Mouse (Mus musculus) intestine, embryonic 14.5 days (tissue): Measurements from ENCODE around the gene Arhgef7. TPM values are rescaled to one million over a fixed set of nuclear protein-coding genes. Genes with fewer than 3 reads are reported as not detected.

Experiments
- ATAC-seq: fragments of 200-750 bp; cut with Nextera tagmentation; replicated peaks from 2 replicates; pipeline ENCODE4 v1.8.0; 2017; ENCODE audit warnings: low read depth, moderate number of reproducible peaks, moderate TSS enrichment, moderate library complexity; ENCODE audit not compliant: low FRiP score, low TSS enrichment
- DNase-seq: peaks from one replicate; pipeline ENCODE4 v3.0.0-alpha.2; 2018; ENCODE audit warnings: low spot score
- H3K27ac ChIP-seq: fragments of 300-500 bp; sonication (generic); 2 replicates; pipeline ENCODE4 v1.5.1; 2014; ENCODE audit warnings: low read depth, mild to moderate bottlenecking, control low read depth
- H3K27me3 ChIP-seq: fragments of 300-500 bp; sonication (generic); replicated peaks from 2 replicates; pipeline ENCODE4 v1.6.1; 2014; ENCODE audit warnings: low read length, control low read depth; ENCODE audit not compliant: control insufficient read depth, insufficient read depth
- H3K36me3 ChIP-seq: fragments of 300-500 bp; sonication (generic); 2 replicates; pipeline ENCODE4 v1.6.1; 2014; ENCODE audit warnings: low read length, control low read depth; ENCODE audit not compliant: control insufficient read depth, insufficient read depth
- H3K4me1 ChIP-seq: fragments of 300-500 bp; sonication (generic); replicated peaks from 2 replicates; pipeline ENCODE4 v1.6.1; 2014; ENCODE audit warnings: low read length, control low read depth, mixed read lengths; ENCODE audit not compliant: control insufficient read depth, insufficient read depth
- H3K4me2 ChIP-seq: fragments of 300-500 bp; sonication (generic); 2 replicates; pipeline ENCODE4 v1.6.1; 2014; ENCODE audit warnings: low read length
- H3K4me3 ChIP-seq: fragments of 300-500 bp; sonication (generic); 2 replicates; pipeline ENCODE4 v1.5.1; 2014; ENCODE audit warnings: low read depth, low read length, control low read depth, mixed read lengths
- H3K9ac ChIP-seq: fragments of 300-500 bp; sonication (generic); 2 replicates; pipeline ENCODE4 v1.6.1; 2014; ENCODE audit warnings: mild to moderate bottlenecking, low read length
- H3K9me3 ChIP-seq: fragments of 300-500 bp; sonication (generic); 2 replicates; pipeline ENCODE4 v1.6.1; 2016; ENCODE audit warnings: low read length, control low read depth; ENCODE audit not compliant: control insufficient read depth
- WGBS: fragments of 180-500 bp; shearing (Covaris S2); extraction: QIAGEN DNeasy Blood & Tissue Kit; methylation state at CpG from one replicate; pipeline ENCODE4 v1.1.7; 2014; 5-methylcytosine and 5-hydroxymethylcytosine counted together
- polyA plus RNA-seq: library from polyadenylated mRNA; unstranded; fragments of >200 nt; fragmentation: Nextera tagmentation; extraction: Ambion mirVana; gene quantifications from 2 replicates; pipeline ENCODE4 v1.2.1, GENCODE M21; 2014

Arhgef7 gene
- polyA plus RNA-seq, 1 experiment from 2014 or later: 33.9 TPM

DNA sequence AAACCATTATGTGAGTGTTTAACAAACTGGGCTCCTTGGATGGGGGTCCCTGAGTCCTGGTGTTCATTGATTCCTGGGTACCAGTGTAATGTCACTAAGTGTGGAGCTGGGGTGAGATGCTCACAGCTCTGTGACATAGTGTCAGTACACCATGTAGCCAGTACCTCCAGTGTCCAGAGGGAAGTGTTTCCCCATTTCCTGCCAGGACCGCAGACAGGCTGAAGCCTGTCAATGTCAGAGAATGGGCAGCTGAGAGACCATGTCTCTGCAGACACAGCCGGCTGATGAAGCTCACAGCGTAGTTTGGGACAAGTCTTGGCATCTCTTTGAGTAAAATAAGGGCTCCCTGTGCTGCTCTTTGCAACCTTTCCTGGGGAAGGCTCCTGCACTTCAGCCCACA, 24.8 kb downstream of the Arhgef7 start:
- DNase-seq (no peak), ATAC-seq (no peak)
- no peak overlapping the region for H3K9ac ChIP-seq
- H3K4me3 ChIP-seq: no peak overlapping the region
- WGBS: 76% methylated on average over 3 of the region's 3 CpGs
- H3K4me2 ChIP-seq: no peak overlapping the region
- H3K27ac ChIP-seq: no peak overlapping the region
- H3K9me3 ChIP-seq: no peaks in the 10 kb centered on the region
- no peaks in the 10 kb centered on the region for H3K27me3 ChIP-seq
- H3K4me1 ChIP-seq: peaks cover 4% of the 10 kb centered on the region; the same call in 1 of the 2 replicates
- no peaks in the 10 kb centered on the region for H3K36me3 ChIP-seq

DNA sequence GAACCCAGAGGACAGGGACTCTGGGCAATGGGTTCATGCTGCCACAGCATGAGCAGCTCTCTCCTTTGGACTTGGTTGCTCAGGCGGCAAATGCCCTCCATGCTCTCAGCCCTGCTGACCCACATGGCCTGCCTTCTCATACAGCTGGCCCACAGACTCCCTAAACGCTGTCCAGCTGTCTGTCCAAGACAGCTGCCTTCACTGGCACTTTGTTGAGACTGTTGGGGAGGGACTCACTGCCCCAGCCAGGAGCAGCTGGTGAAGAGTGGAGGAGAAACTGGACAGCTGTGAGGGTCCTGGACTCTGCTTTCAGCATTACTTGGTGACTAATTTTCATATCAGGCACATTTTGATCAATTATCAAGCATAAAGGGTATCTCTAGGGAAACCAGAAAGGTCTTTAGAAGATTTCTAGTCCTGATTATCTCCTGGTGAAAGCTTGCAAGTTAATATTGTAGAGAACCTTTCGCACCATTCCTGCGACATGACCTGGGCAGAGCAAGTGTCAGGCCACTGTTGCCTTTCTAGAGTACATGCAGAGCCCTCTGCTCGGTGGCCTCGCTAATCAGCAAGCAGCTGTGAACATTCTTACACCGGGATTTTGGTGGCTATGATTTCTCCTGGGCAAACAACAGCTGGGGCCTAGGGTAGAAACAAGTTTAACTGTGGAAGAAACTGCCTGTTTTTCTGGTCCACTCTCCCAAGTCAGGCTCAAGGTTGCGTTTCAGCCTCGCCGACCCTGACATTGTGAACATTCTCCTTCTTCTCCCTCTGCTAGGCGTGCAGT, 25.8 kb downstream of the Arhgef7 start:
- no peak overlapping the region for H3K27ac ChIP-seq
- DNase-seq (no peak), ATAC-seq (no peak)
- peaks cover 7% of the 10 kb centered on the region; the same call in 1 of the 2 replicates for H3K4me1 ChIP-seq
- no peak overlapping the region for H3K4me3 ChIP-seq
- no peaks in the 10 kb centered on the region for H3K27me3 ChIP-seq
- 76% methylated on average over 11 of the region's 11 CpGs for WGBS
- no peak overlapping the region for H3K4me2 ChIP-seq
- no peaks in the 10 kb centered on the region for H3K9me3 ChIP-seq
- H3K9ac ChIP-seq: no peak overlapping the region
- H3K36me3 ChIP-seq: no peaks in the 10 kb centered on the region

DNA sequence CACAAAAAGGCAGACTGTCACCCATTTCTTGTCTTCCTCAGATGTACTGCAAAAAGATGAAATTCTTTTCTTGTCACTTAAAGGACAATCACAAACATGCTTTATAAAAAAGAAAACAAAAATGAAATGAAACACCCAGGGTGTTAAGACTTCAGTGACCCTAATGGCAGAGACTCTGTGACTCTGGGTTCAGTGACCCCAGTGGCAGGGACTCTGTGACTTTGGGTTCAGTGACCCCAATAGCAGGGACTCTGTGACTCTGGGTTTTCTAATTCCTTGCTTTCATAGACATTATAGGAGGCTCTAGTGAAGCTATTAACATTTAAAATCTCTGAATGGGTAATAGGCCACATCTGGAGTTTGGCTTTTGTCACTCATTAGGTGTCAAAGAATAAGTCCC, 27.2 kb downstream of the Arhgef7 start:
- peaks cover 15% of the 10 kb centered on the region for H3K4me1 ChIP-seq
- H3K27me3 ChIP-seq: no peaks in the 10 kb centered on the region
- no peaks in the 10 kb centered on the region for H3K36me3 ChIP-seq
- no peak overlapping the region for H3K4me2 ChIP-seq
- no peak overlapping the region for H3K9ac ChIP-seq
- ATAC-seq (no peak), DNase-seq (no peak)
- no peaks in the 10 kb centered on the region for H3K9me3 ChIP-seq
- H3K27ac ChIP-seq: no peak overlapping the region
- H3K4me3 ChIP-seq: no peak overlapping the region

DNA sequence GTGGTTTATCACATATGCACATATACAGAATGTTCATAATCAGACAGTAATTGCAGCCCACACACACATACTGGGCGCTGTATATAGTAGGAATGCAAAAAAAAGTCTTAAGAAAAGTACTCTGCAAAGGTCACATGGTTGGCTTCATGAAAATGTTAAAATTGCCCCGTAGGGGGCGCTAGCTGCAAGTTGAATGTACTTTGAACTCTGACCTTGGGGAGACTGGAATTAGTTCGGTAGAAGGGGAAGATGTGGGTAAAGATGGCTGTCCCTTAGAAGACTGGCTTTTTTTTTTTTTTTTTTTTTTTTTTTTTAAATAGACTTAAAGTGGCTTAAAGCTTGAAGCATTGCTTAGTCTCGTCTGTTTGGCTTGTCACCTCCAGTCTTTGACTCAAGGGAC, 28.4 kb downstream of the Arhgef7 start:
- no peaks in the 10 kb centered on the region for H3K9me3 ChIP-seq
- 20% methylated on average over 5 of the region's 5 CpGs for WGBS

DNA sequence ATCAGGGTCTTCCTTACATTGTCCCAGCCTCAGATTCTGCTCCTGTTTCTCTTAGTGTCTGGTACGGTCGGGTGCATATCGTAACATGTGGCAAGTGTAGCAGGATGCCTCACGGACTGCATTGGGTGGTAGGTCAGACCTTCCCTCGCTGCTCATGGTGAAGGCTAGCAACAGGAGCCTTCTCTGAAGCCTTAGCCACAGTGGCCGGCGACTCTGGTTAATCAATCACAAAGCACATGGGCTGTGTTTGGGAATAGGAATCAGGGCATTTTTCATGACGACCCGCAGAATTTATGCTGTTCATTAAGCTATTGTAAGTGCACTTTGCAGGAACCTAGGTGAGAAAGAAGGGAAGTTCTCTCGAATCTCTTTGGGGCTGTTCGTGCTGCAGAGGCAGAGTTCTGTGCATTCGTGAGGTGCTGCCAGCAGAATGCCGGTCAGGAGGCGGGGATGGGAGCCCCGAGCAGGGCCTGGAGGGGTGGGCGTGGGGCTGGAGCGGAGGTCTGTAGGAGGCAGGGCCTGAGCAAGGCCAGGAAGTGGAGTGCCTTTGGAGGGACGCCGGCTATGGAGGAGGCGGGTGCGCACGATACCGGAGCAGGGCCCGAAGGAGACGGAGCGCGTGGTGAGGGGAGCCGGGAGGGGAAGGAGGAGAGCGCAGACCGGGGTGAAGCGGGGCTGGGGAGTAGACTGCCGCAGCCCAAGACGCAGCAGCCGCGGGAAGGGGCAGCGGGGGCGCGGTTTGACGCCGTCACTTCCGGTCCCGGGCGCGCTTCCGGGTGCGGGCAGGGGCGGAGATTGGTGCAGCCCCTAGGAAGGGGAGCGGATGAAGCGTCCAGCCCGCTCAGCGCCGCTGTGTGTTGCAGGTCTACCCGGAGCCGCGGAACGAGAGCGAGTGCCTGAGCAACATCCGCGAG, 30.3 kb downstream of the Arhgef7 start:
- H3K4me1 ChIP-seq: peaks cover 15% of the 10 kb centered on the region
- H3K9ac ChIP-seq: peak overlapping the region; percentile 91
- peak; percentile 99 for DNase-seq
- H3K27ac ChIP-seq: peak overlapping the region; percentile 91
- peak; percentile 97 for ATAC-seq
- no peaks in the 10 kb centered on the region for H3K27me3 ChIP-seq
- WGBS: 1% methylated on average over 56 of the region's 59 CpGs
- no peaks in the 10 kb centered on the region for H3K36me3 ChIP-seq
- no peaks in the 10 kb centered on the region for H3K9me3 ChIP-seq
- H3K4me3 ChIP-seq: peak overlapping the region; percentile 87
- H3K4me2 ChIP-seq: peak overlapping the region; percentile 91

More for the DNA sequence above, 28.4 kb downstream of the Arhgef7 start:
- Histone ChIP-seq H3K4me2 (no peak overlapping the region), H3K4me1 (peaks cover 15% of the 10 kb centered on the region), H3K9ac (no peak overlapping the region), H3K27me3 (no peaks in the 10 kb centered on the region), H3K27ac (no peak overlapping the region), H3K36me3 (no peaks in the 10 kb centered on the region), H3K4me3 (no peak overlapping the region)
- DNase-seq: peak; percentile 71
- ATAC-seq: no peak

DNA sequence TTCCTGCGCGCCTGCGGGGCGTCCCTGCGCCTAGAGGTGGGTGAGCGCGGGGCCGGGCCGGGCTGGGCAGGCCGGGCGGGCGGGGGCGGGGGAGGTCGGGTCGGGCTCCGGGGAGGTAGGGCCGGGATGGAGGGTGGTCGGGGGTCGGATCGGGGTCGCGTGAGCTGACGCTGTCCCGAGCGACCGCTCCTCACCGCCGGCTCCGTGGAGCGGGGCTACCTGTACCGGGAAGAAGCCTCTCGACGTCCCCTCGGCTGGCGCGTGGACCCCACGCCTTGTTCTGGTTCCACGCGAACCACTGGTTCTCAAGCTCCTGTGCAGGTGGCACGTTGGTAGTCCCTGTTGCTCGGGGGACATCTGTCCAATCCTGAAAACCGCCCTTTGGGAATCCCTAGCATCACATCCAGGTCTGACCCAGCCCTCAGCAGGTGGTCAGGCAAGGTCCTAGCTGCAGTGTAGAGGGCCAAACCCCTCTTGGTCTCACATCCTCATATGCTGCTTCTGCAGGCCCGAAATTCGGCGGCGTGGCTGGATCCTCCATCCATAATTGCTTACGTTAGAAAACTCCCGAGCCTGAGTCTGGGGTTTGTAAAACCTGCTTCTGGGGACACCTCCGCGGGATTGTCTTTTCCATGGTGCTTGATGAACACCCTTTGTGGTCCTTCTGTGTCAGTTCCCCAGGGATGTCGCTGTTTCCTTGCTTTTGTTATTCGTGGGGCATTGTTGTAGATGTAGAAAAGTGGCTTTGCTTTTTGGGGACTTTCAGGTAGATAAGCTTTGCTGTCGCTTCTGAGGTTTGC, 31.2 kb downstream of the Arhgef7 start:
- 3% methylated on average over 44 of the region's 53 CpGs for WGBS
- Histone ChIP-seq H3K36me3 (no peaks in the 10 kb centered on the region), H3K27ac (peak overlapping the region; percentile 91), H3K4me3 (peak overlapping the region; percentile 87), H3K4me1 (peaks cover 15% of the 10 kb centered on the region), H3K4me2 (peak overlapping the region; percentile 91), H3K27me3 (no peaks in the 10 kb centered on the region), H3K9me3 (no peaks in the 10 kb centered on the region), H3K9ac (peak overlapping the region; percentile 91)
- ATAC-seq (no peak; the same call in none of the 2 replicates), DNase-seq (peak; percentile 71)

DNA sequence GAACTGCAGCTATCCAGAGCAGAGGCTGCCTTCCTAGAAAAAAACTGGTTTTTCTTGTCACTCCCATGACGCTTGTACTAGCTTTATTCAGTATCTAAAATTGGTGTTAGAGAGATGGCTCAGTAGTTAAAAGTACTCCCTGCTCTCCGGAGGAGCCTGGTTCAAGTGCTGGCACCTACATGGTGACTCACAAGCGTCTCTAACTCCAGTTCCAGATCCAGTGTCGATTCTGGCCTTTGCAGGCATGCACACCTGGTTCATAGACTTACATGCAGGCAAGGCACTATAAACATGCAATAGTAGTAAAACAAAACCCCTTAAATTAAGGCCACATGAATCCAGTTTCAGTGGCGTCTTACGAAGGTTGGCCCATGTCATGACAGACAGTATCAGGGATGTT, 34.0 kb downstream of the Arhgef7 start:
- no peaks in the 10 kb centered on the region for H3K36me3 ChIP-seq
- no peak for ATAC-seq
- no peaks in the 10 kb centered on the region for H3K9me3 ChIP-seq

DNA sequence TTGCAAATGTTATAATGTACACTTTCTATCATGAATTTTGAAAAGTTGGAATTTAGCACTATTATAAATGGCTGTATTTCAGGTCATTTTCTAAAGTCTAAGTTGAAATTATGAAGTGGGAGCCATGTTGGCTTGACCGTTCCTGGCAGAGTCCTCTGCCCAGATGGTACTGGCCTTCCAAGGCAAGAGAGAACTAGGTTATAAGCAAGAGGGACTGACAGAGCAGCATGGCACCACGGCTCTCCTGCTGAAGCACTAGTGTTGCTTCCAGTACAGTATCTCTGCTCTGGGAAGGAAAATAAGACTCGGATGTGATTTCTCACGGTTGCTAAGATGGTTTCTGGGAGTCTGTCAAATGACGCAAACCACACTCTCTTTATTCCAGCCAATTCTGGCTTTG, 34.5 kb downstream of the Arhgef7 start:
- ATAC-seq: no peak
- Histone ChIP-seq H3K9ac (no peak overlapping the region), H3K9me3 (no peaks in the 10 kb centered on the region), H3K36me3 (no peaks in the 10 kb centered on the region), H3K27me3 (no peaks in the 10 kb centered on the region), H3K4me3 (no peak overlapping the region), H3K27ac (no peak overlapping the region), H3K4me1 (peaks cover 15% of the 10 kb centered on the region), H3K4me2 (no peak overlapping the region)
- WGBS: 79% methylated on average over 5 of the region's 5 CpGs
- no peak for DNase-seq

More for the DNA sequence above, 34.0 kb downstream of the Arhgef7 start:
- no peak for DNase-seq
- no peaks in the 10 kb centered on the region for H3K27me3 ChIP-seq
- no peak overlapping the region for H3K27ac ChIP-seq
- H3K4me1 ChIP-seq: peaks cover 15% of the 10 kb centered on the region
- H3K4me3 ChIP-seq: no peak overlapping the region
- no peak overlapping the region for H3K4me2 ChIP-seq
- WGBS: 93% methylated on average over 6 of the region's 6 CpGs
- no peak overlapping the region for H3K9ac ChIP-seq
